Mouse (Mus musculus) hindbrain, embryonic 15.5 days (tissue): ENCODE measurements at regions not wholly inside any gene's neighbourhood (a gene's known extent, or its start where the extent isn't known, plus 50 kb on each side); places are given as distances from the start of the nearest gene placed in this dataset.

Source experiments
- ATAC-seq: fragments of 200-750 bp; cut with Nextera tagmentation; 2 replicates; pipeline ENCODE4 v1.8.0; 2017; ENCODE audit warnings: low read depth, moderate number of reproducible peaks, moderate TSS enrichment; ENCODE audit not compliant: low FRiP score
- H3K27ac ChIP-seq: fragments of 300-500 bp; sonication (generic); replicated peaks from 2 replicates; pipeline ENCODE4 v1.5.1; 2015; ENCODE audit warnings: mild to moderate bottlenecking, inconsistent platforms
- H3K27me3 ChIP-seq: fragments of 300-500 bp; sonication (generic); 2 replicates; pipeline ENCODE4 v1.6.1; 2015; ENCODE audit warnings: control low read depth, inconsistent platforms
- H3K36me3 ChIP-seq: fragments of 300-500 bp; sonication (generic); 2 replicates; pipeline ENCODE4 v1.6.1; 2015; ENCODE audit warnings: control low read depth, inconsistent platforms
- H3K4me1 ChIP-seq: fragments of 300-500 bp; sonication (generic); replicated peaks from 2 replicates; pipeline ENCODE4 v1.6.1; 2015; ENCODE audit warnings: control low read depth, inconsistent platforms
- H3K4me2 ChIP-seq: fragments of 300-500 bp; sonication (generic); 2 replicates; pipeline ENCODE4 v1.6.1; 2015; ENCODE audit warnings: moderate library complexity, mild to moderate bottlenecking, inconsistent platforms
- H3K4me3 ChIP-seq: fragments of 300-500 bp; sonication (generic); 2 replicates; pipeline ENCODE4 v1.5.1; 2015; ENCODE audit warnings: mild to moderate bottlenecking, inconsistent platforms
- H3K9ac ChIP-seq: fragments of 300-500 bp; sonication (generic); 2 replicates; pipeline ENCODE4 v1.6.1; 2015; ENCODE audit warnings: inconsistent platforms
- H3K9me3 ChIP-seq: fragments of 300-500 bp; sonication (generic); 2 replicates; pipeline ENCODE4 v1.6.1; 2016; ENCODE audit warnings: control low read depth, inconsistent platforms
- WGBS: fragments of 180-500 bp; shearing (Covaris S2); methylation state at CpG from one replicate; pipeline ENCODE4 v1.1.7; 2015; 5-methylcytosine and 5-hydroxymethylcytosine counted together

DNA sequence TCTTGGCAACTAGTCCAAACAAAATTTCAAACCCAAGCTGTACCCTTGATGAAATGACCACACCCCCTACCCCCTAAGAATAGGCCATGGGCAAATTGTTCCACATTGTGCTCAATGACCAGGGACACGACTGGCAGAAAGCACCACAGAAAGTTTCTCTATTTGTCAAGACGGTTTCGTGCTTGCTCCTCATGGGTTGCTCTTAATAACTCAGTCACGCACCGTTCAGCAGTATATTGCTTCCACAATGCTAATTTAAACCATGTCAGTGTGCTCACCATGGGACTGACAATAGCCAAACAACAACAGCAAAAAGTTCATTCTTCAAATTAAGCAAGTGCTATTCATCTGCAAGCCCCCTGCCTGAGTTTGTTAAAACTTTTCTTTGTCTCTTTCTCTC is 444.6 kb downstream of the Wdr11 start:
- Histone ChIP-seq H3K36me3 (no peaks in the 10 kb centered on the region), H3K4me2 (no peak overlapping the region), H3K9ac (no peak overlapping the region), H3K27me3 (no peaks in the 10 kb centered on the region), H3K4me3 (no peak overlapping the region), H3K9me3 (no peaks in the 10 kb centered on the region), H3K27ac (no peak overlapping the region), H3K4me1 (no peaks in the 10 kb centered on the region)
- no peak for ATAC-seq
- WGBS: 10% methylated on average over 5 of the region's 5 CpGs

GRCm38 (mm10) chr7:130036845-130037572 is 445.3 kb downstream of the Wdr11 start:
- WGBS: 52% methylated on average over 8 of the region's 8 CpGs
- H3K36me3 ChIP-seq: no peaks in the 10 kb centered on the region
- ATAC-seq: no peak

GRCm38 (mm10) chr7:130037573-130037925 is 445.9 kb downstream of the Wdr11 start:
- H3K36me3 ChIP-seq: no peaks in the 10 kb centered on the region
- no peak for ATAC-seq
- H3K27me3 ChIP-seq: no peaks in the 10 kb centered on the region
- H3K9me3 ChIP-seq: no peaks in the 10 kb centered on the region
- no peak overlapping the region for H3K4me2 ChIP-seq
- 70% methylated on average over 4 of the region's 4 CpGs for WGBS
- no peak overlapping the region for H3K4me3 ChIP-seq
- H3K4me1 ChIP-seq: no peaks in the 10 kb centered on the region
- no peak overlapping the region for H3K27ac ChIP-seq
- no peak overlapping the region for H3K9ac ChIP-seq

More at GRCm38 (mm10) chr7:130036845-130037572, 445.3 kb downstream of the Wdr11 start:
- no peak overlapping the region for H3K4me3 ChIP-seq
- H3K27ac ChIP-seq: no peak overlapping the region
- no peaks in the 10 kb centered on the region for H3K4me1 ChIP-seq
- no peak overlapping the region for H3K9ac ChIP-seq
- no peaks in the 10 kb centered on the region for H3K9me3 ChIP-seq
- no peak overlapping the region for H3K4me2 ChIP-seq
- no peaks in the 10 kb centered on the region for H3K27me3 ChIP-seq

- H3K4me2 ChIP-seq: no peak overlapping the region
- H3K9ac ChIP-seq: no peak overlapping the region
- no peak for ATAC-seq
- H3K4me3 ChIP-seq: no peak overlapping the region
- H3K9me3 ChIP-seq: no peaks in the 10 kb centered on the region
- no peak overlapping the region for H3K27ac ChIP-seq
- 79% methylated on average over 8 of the region's 8 CpGs for WGBS
- no peaks in the 10 kb centered on the region for H3K4me1 ChIP-seq
- no peaks in the 10 kb centered on the region for H3K36me3 ChIP-seq
- no peaks in the 10 kb centered on the region for H3K27me3 ChIP-seq
Measured at GRCm38 (mm10) chr7:130040596-130040995, 448.9 kb downstream of the Wdr11 start.

DNA sequence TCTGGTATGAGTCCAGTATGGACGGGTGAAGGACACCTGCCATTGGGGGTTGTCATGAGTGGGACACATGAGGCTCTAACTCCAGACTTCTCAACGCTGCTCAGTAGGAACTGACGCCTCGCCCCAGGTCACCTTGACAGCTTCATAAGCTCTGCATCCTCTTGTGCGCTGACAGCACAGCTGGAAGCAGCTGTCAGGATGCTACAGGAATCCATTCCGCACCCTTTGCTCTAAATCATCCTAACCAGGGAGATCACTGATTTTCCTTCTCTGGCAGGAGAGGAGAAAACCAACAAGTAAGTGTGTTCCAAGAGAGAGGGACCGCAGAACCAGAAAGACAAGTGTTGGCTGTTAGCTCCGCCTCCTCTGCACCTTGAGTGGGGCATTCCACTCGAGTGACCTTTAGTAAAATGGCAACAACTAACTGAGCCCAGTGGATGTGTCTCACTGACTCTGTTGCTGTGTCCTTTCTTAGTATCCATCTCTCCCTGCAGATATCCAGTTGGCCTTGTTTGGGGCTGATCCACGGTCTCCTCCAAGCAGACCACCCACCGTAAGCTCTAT is 449.8 kb downstream of the Wdr11 start:
- no peaks in the 10 kb centered on the region for H3K4me1 ChIP-seq
- no peaks in the 10 kb centered on the region for H3K27me3 ChIP-seq
- no peaks in the 10 kb centered on the region for H3K36me3 ChIP-seq
- 88% methylated on average over 11 of the region's 11 CpGs for WGBS
- H3K9me3 ChIP-seq: no peaks in the 10 kb centered on the region
- H3K27ac ChIP-seq: no peak overlapping the region
- no peak overlapping the region for H3K4me2 ChIP-seq
- no peak for ATAC-seq
- H3K9ac ChIP-seq: no peak overlapping the region
- no peak overlapping the region for H3K4me3 ChIP-seq

- H3K4me1 ChIP-seq: no peaks in the 10 kb centered on the region
- H3K9me3 ChIP-seq: no peaks in the 10 kb centered on the region
- WGBS: 73% methylated on average over 5 of the region's 5 CpGs
- H3K36me3 ChIP-seq: no peaks in the 10 kb centered on the region
- H3K4me3 ChIP-seq: no peak overlapping the region
- no peak overlapping the region for H3K27ac ChIP-seq
- H3K4me2 ChIP-seq: no peak overlapping the region
- H3K9ac ChIP-seq: no peak overlapping the region
- ATAC-seq: no peak
- no peaks in the 10 kb centered on the region for H3K27me3 ChIP-seq
Measured at GRCm38 (mm10) chr7:130042296-130042910, 450.7 kb downstream of the Wdr11 start.

- Histone ChIP-seq H3K9ac (no peak overlapping the region), H3K4me1 (no peaks in the 10 kb centered on the region), H3K4me3 (no peak overlapping the region), H3K27me3 (no peaks in the 10 kb centered on the region), H3K4me2 (no peak overlapping the region), H3K9me3 (no peaks in the 10 kb centered on the region), H3K36me3 (no peaks in the 10 kb centered on the region), H3K27ac (no peak overlapping the region)
- 62% methylated on average over 21 of the region's 21 CpGs for WGBS
- ATAC-seq: no peak
Measured at GRCm38 (mm10) chr7:130043397-130044234, 452.0 kb downstream of the Wdr11 start.

- H3K4me3 ChIP-seq: no peak overlapping the region
- H3K27me3 ChIP-seq: no peaks in the 10 kb centered on the region
- no peaks in the 10 kb centered on the region for H3K36me3 ChIP-seq
- H3K9me3 ChIP-seq: no peaks in the 10 kb centered on the region
- ATAC-seq: no peak
- H3K27ac ChIP-seq: no peak overlapping the region
- 93% methylated on average over 6 of the region's 6 CpGs for WGBS
- no peaks in the 10 kb centered on the region for H3K4me1 ChIP-seq
- no peak overlapping the region for H3K4me2 ChIP-seq
- no peak overlapping the region for H3K9ac ChIP-seq
Measured at GRCm38 (mm10) chr7:130044235-130044553, 452.5 kb downstream of the Wdr11 start.

DNA sequence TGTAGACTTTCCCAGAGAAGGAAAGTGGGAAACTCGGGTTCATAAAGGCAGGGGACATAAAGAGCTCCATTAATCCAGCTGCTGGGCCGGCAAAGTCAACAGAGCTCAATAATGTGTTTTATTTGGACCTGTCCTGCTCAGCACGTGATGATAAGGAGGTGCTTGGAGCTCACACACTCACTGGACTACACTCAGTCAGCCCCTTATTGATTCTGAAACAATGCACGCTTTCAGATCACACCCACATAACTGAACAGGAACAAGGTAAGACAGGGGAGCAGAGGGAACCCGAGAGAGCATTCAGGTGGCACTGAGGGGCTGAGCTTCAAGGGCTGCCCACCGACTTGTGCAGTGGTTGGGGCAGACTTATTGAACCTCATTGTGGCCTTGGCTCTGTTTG is 452.9 kb downstream of the Wdr11 start:
- ATAC-seq: no peak
- H3K4me3 ChIP-seq: no peak overlapping the region
- H3K36me3 ChIP-seq: no peaks in the 10 kb centered on the region
- H3K9ac ChIP-seq: no peak overlapping the region
- WGBS: 79% methylated on average over 6 of the region's 6 CpGs
- no peaks in the 10 kb centered on the region for H3K27me3 ChIP-seq
- H3K4me1 ChIP-seq: no peaks in the 10 kb centered on the region
- H3K4me2 ChIP-seq: no peak overlapping the region
- H3K27ac ChIP-seq: no peak overlapping the region
- H3K9me3 ChIP-seq: no peaks in the 10 kb centered on the region

DNA sequence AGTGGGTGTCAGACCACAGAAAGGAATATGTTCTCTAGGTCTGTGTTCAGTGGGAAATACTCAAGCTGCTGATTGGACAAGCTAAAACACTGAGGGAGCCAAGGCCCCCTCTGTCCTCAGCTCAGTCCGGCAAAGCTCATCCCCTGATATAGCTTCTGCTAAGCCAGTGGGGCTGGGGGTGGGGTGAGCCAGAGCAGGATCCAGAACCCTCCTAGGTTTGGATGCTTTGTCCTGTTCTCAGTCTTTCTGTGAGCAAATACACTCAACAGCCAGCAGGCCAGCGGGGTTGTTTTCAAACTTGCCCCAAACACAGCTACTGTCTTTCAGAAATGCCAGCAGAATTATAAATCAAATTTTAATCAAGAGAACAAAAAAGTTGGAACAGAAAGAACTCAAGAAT is 454.4 kb downstream of the Wdr11 start:
- Histone ChIP-seq H3K4me1 (no peaks in the 10 kb centered on the region), H3K36me3 (no peaks in the 10 kb centered on the region), H3K9me3 (no peaks in the 10 kb centered on the region), H3K27me3 (no peaks in the 10 kb centered on the region), H3K9ac (no peak overlapping the region), H3K27ac (no peak overlapping the region), H3K4me3 (no peak overlapping the region), H3K4me2 (no peak overlapping the region)
- no peak for ATAC-seq
- 52% methylated on average over 2 of the region's 2 CpGs for WGBS

- WGBS: 43% methylated on average over 11 of the region's 11 CpGs
- no peaks in the 10 kb centered on the region for H3K36me3 ChIP-seq
- H3K4me2 ChIP-seq: no peak overlapping the region
- no peak for ATAC-seq
- H3K9ac ChIP-seq: no peak overlapping the region
- no peaks in the 10 kb centered on the region for H3K4me1 ChIP-seq
- no peaks in the 10 kb centered on the region for H3K9me3 ChIP-seq
- H3K27me3 ChIP-seq: no peaks in the 10 kb centered on the region
- no peak overlapping the region for H3K27ac ChIP-seq
- no peak overlapping the region for H3K4me3 ChIP-seq
Measured at GRCm38 (mm10) chr7:130047293-130048034, 455.8 kb downstream of the Wdr11 start.
